ENCODE assay signal across 14 mouse cellular contexts in the genomic region with DNA sequence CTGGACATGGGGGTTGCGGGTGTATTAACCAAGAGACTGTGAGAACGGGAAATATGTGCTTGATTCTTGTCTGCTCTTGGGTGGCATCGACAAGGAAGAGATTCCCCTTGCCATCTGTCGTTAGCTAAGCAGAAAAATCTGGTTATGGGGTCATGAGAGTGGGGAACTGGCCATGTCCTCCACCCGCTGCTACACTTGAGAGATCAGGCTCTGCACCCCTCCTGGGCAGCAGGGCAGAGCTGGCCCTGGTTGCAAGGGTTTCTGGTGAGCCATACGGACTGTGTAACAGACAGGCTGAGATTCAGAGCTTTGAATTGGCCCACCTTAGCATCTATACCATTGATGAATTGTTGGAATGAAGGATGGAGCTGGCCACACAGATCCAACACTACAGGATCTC.
DNase-seq lines count a peak whose midpoint lies in the region; ATAC-seq lines count a peak whose summit lies in the region.
"Had no signal": no experiment of that assay in that cellular context is flagged by ENCODE, and none has a peak within 500 bp of the region (broad histone marks: within the 10 kb centered on the region; RNA-seq: fewer than 3 reads in every experiment).

No protein-coding gene starts in this region.

- peak; percentile 74; the same call in 1 of the 2 replicates for ATAC-seq in cerebellum, adult (ENCODE audit: insufficient number of reproducible peaks, low FRiP score, low TSS enrichment)
- ATAC-seq: activated CD4-positive, CD25-positive, alpha-beta regulatory T cell, adult 4 months; forebrain, postnatal 0 days; intestine, postnatal 0 days had no signal

- DNase-seq in cerebellum, adult 8-10 months: no peak
- peak; percentile 37 to 60 for DNase-seq in cerebellum, postnatal 10 days
- no peak for DNase-seq in cerebellum, adult 18-20 months
- DNase-seq in left cerebral cortex, postnatal 4 days: peak; percentile 12
- no peak for DNase-seq in left cerebral cortex, postnatal 36 days (ENCODE audit: low spot score in 2 of 2)
- DNase-seq: adrenal gland, adult 8-10 months; adrenal gland, postnatal 25 days; forebrain, postnatal 0 days; gastrocnemius, adult 2 months; gastrocnemius, postnatal 14 days; kidney, adult 2 months had no signal

- intact Hi-C loops in left cerebral cortex, postnatal 4 days (cut with DNase I): no loop called here
- intact Hi-C loops in left cerebral cortex, postnatal 36 days (cut with DNase I): no loop called here

Comparison
In these comparisons a context has a peak if more than half of its experiments do, and no peak if none do; other contexts are left out.
1. DNase-seq: peak in cerebellum, postnatal 10 days (2 of 2) and left cerebral cortex, postnatal 4 days (single experiment); none in cerebellum, adult 8-10 months (single experiment), cerebellum, adult 18-20 months (0 of 2) and left cerebral cortex, postnatal 36 days (0 of 2).